Mouse (Mus musculus) kidney, postnatal 14 days (tissue): ENCODE results near the gene Olfr839-ps1.

Experiments used
- DNase-seq: peaks from one replicate; pipeline ENCODE4 v3.0.0; 2022; ENCODE audit warnings: mixed read lengths

The Olfr839-ps1 gene

DNA sequence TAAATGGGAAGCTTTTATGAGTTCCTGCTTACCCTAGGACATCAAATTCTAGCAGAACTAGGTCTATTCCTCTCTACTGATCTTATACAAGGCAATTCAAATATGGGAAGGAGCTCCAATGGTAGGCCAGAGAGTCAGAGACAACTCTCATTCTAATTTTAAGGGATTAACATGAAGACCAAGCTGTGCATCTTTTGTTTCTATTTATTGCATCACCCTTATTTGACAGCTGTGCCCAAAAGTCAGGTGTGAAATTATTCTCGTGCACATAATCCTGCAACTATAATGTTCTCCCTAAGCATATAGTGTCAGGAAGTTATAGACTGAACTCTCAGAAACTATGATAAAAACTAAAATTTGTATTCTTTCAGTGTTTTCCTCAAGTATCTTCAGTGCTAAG is at the start of gene Olfr839-ps1:
Gene Olfr839-ps1, minus strand, starts transcription at position 101 of the 400 bp plus-strand sequence.
- no peak for DNase-seq

- no peak for DNase-seq
Measured at GRCm38 (mm10) chr9:19136017-19136416, 41.1 kb downstream of the Olfr839-ps1 start, which contains the start of gene Olfr837. Gene Olfr837 (plus strand): TSS chr9:19136317.

- no peak for DNase-seq
Measured at GRCm38 (mm10) chr9:19120082-19120481, 57.0 kb downstream of the Olfr839-ps1 start, which contains the start of gene Olfr836. Gene Olfr836 (plus strand): TSS chr9:19120382.
